Mouse (Mus musculus) lung, embryonic 16.5 days (tissue): ENCODE data around the gene Rec8. TPM values are rescaled to one million over a fixed set of nuclear protein-coding genes. Genes with fewer than 3 reads are reported as not detected.
A peak's percentile ranks its signal among the peaks of the same experiment; 100 is the strongest.

Source experiments
- ATAC-seq: fragments of 200-750 bp; cut with Nextera tagmentation; 2 replicates; pipeline ENCODE4 v1.8.0; 2017; ENCODE audit warnings: low read depth, mild to moderate bottlenecking, moderate library complexity
- H3K27ac ChIP-seq: fragments of 300-500 bp; sonication (generic); 2 replicates; pipeline ENCODE4 v1.5.1; 2014; ENCODE audit warnings: mild to moderate bottlenecking, control low read depth, low read length
- H3K27me3 ChIP-seq: fragments of 300-500 bp; sonication (generic); 2 replicates; pipeline ENCODE4 v1.6.1; 2014; ENCODE audit warnings: low read depth, low read length, mixed read lengths; ENCODE audit not compliant: control insufficient read depth, insufficient read depth
- H3K36me3 ChIP-seq: fragments of 300-500 bp; sonication (generic); 2 replicates; pipeline ENCODE4 v1.6.1; 2014; ENCODE audit warnings: low read length; ENCODE audit not compliant: control insufficient read depth, insufficient read depth
- H3K4me1 ChIP-seq: fragments of 300-500 bp; sonication (generic); replicated peaks from 2 replicates; pipeline ENCODE4 v1.6.1; 2014; ENCODE audit warnings: low read length, mixed read lengths; ENCODE audit not compliant: control insufficient read depth, insufficient read depth
- H3K4me2 ChIP-seq: fragments of 300-500 bp; sonication (generic); 2 replicates; pipeline ENCODE4 v1.6.1; 2014; ENCODE audit warnings: low read depth, low read length, control low read depth
- H3K4me3 ChIP-seq: fragments of 300-500 bp; sonication (generic); 2 replicates; pipeline ENCODE4 v1.5.1; 2014; ENCODE audit warnings: mild to moderate bottlenecking, low read length, control low read depth
- H3K9ac ChIP-seq: fragments of 300-500 bp; sonication (generic); 2 replicates; pipeline ENCODE4 v1.6.1; 2014; ENCODE audit warnings: low read length, control low read depth
- H3K9me3 ChIP-seq: fragments of 300-500 bp; sonication (generic); 2 replicates; pipeline ENCODE4 v1.6.1; 2016; ENCODE audit warnings: low read length; ENCODE audit not compliant: control insufficient read depth
- WGBS: fragments of 180-500 bp; shearing (Covaris S2); extraction: QIAGEN DNeasy Blood & Tissue Kit; methylation state at CpG from one replicate; pipeline ENCODE4 v1.1.7; 2014; 5-methylcytosine and 5-hydroxymethylcytosine counted together
- polyA plus RNA-seq: library from polyadenylated mRNA; unstranded; fragments of >200 nt; fragmentation: Nextera tagmentation; extraction: Ambion mirVana; gene quantifications from 2 replicates; pipeline ENCODE4 v1.2.1, GENCODE M21; 2015

The Rec8 gene
- polyA plus RNA-seq, 1 experiment from 2014 or later, result 23.4 TPM

DNA sequence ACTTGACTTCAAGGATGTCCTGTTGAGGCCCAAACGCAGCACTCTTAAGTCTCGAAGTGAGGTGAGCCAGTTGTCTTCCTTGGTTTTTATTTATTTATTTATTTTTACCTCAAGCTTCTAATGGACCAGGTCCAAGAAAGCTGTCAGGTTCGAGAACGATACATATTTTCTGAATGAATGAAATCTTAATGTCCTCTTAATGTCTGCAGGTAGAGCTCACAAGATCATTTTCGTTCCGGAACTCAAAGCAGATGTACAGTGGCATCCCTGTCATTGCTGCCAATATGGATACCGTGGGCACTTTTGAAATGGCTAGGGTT, 54.9 kb downstream of the Rec8 start:
- Histone ChIP-seq H3K27ac (peak overlapping the region; percentile 93), H3K9ac (peak overlapping the region; percentile 89), H3K4me1 (peaks cover 10% of the 10 kb centered on the region), H3K4me2 (peak overlapping the region; percentile 93), H3K36me3 (peaks cover 24% of the 10 kb centered on the region), H3K4me3 (peak overlapping the region; percentile 97), H3K27me3 (no peaks in the 10 kb centered on the region), H3K9me3 (no peaks in the 10 kb centered on the region)
- no peak for ATAC-seq
- WGBS, result 68% methylated on average over 7 of the region's 7 CpGs

Other genes with a start within 250 kb of the Rec8 start
- 101 and 106 TPM in 2 replicates for gene Dhrs4, start 139.3 kb upstream of the Rec8 start, polyA plus RNA-seq
- 0.98 and 2.0 TPM in 2 replicates for gene Carmil3, start 127.4 kb upstream of the Rec8 start, polyA plus RNA-seq
- 0.19 and 0.29 TPM in 2 replicates for gene Cpne6, start 107.6 kb upstream of the Rec8 start, polyA plus RNA-seq
- gene Nrl, start 93.1 kb upstream of the Rec8 start, polyA plus RNA-seq, result not detected in 2 replicates
- 65.3 and 69.4 TPM in 2 replicates for gene Pck2, start 77.8 kb upstream of the Rec8 start, polyA plus RNA-seq
- gene Dcaf11, start 58.0 kb upstream of the Rec8 start, polyA plus RNA-seq, result 72.9 and 81.6 TPM in 2 replicates
- gene A730061H03Rik, start 57.6 kb upstream of the Rec8 start, polyA plus RNA-seq, result 1.3 and 2.4 TPM in 2 replicates
- 4.7 and 5.2 TPM in 2 replicates for gene Fitm1, start 42.4 kb upstream of the Rec8 start, polyA plus RNA-seq
- gene Psme1, start 39.9 kb upstream of the Rec8 start, polyA plus RNA-seq, result 175 and 179 TPM in 2 replicates
- 6.4 and 7.3 TPM in 2 replicates for gene Emc9, start 32.7 kb upstream of the Rec8 start, polyA plus RNA-seq
- gene Psme2, start 26.9 kb upstream of the Rec8 start, polyA plus RNA-seq, result 247 and 250 TPM in 2 replicates
- 17.6 and 18.1 TPM in 2 replicates for gene Rnf31, start 26.3 kb upstream of the Rec8 start, polyA plus RNA-seq
- 12.9 and 15.6 TPM in 2 replicates for gene Irf9, start 14.5 kb upstream of the Rec8 start, polyA plus RNA-seq
- 72.5 and 78.7 TPM in 2 replicates for gene Ipo4, start 17.9 kb downstream of the Rec8 start, polyA plus RNA-seq
- gene Gm49378, start 19.9 kb downstream of the Rec8 start, polyA plus RNA-seq, result 1.5 and 1.8 TPM in 2 replicates
- 121 and 125 TPM in 2 replicates for gene Tm9sf1, start 25.8 kb downstream of the Rec8 start, polyA plus RNA-seq
- gene Tssk4, start 32.1 kb downstream of the Rec8 start, polyA plus RNA-seq, result 0.73 and 0.74 TPM in 2 replicates
- 52.0 and 57.0 TPM in 2 replicates for gene Mdp1, start 42.5 kb downstream of the Rec8 start, polyA plus RNA-seq
- 62.2 and 67.1 TPM in 2 replicates for gene Gmpr2, start 53.9 kb downstream of the Rec8 start, polyA plus RNA-seq
- gene Nedd8, start 54.1 kb downstream of the Rec8 start, polyA plus RNA-seq, result 499 and 508 TPM in 2 replicates
- 45.5 and 46.2 TPM in 2 replicates for gene Tinf2, start 63.8 kb downstream of the Rec8 start, polyA plus RNA-seq
- gene Tgm1, start 95.9 kb downstream of the Rec8 start, polyA plus RNA-seq, result 3.2 and 6.0 TPM in 2 replicates
- 34.2 and 35.0 TPM in 2 replicates for gene Rabggta, start 104.2 kb downstream of the Rec8 start, polyA plus RNA-seq
- 88.5 and 95.0 TPM in 2 replicates for gene Dhrs1, start 127.7 kb downstream of the Rec8 start, polyA plus RNA-seq
- 32.6 and 37.8 TPM in 2 replicates for gene Nop9, start 127.7 kb downstream of the Rec8 start, polyA plus RNA-seq
- 1.0 and 1.5 TPM in 2 replicates for gene Cideb, start 140.4 kb downstream of the Rec8 start, polyA plus RNA-seq
- 0.20 and 0.23 TPM in 2 replicates for gene Ltb4r2, start 143.4 kb downstream of the Rec8 start, polyA plus RNA-seq
- 2.6 and 3.5 TPM in 2 replicates for gene Ltb4r1, start 147.9 kb downstream of the Rec8 start, polyA plus RNA-seq
- 20.0 and 20.8 TPM in 2 replicates for gene Adcy4, start 166.1 kb downstream of the Rec8 start, polyA plus RNA-seq
- 38.9 and 40.8 TPM in 2 replicates for gene Ripk3, start 170.8 kb downstream of the Rec8 start, polyA plus RNA-seq
- gene Nfatc4, start 205.1 kb downstream of the Rec8 start, polyA plus RNA-seq, result 48.2 and 48.5 TPM in 2 replicates
- gene Nynrin, start 236.0 kb downstream of the Rec8 start, polyA plus RNA-seq, result 16.9 and 18.8 TPM in 2 replicates